Mouse (Mus musculus) MEL (cell line): ENCODE measurements at regions not wholly inside any gene's neighbourhood (a gene's known extent, or its start where the extent isn't known, plus 50 kb on each side); places are given as distances from the start of the nearest gene placed in this dataset.

ENCODE experiments used
- CHD1 ChIP-seq: IDR thresholded peaks from 2 replicates; pipeline ENCODE4 v1.6.1; 2012; ENCODE audit warnings: low read depth, mild to moderate bottlenecking, inconsistent platforms, low read length, improper control_type of control experiment
- CTCF ChIP-seq, 3 experiments: IDR thresholded peaks in 2 of 3; conservative IDR thresholded peaks in 1 of 3; 2 replicates each; pipeline ENCODE4 v1.5.1; 2011 to 2012; ENCODE audit warnings: low read length in 3 of 3, low read depth in 2 of 3, mild to moderate bottlenecking in 2 of 3, improper control_type of control experiment in 1 of 3, inconsistent platforms in 1 of 3, mixed read lengths in 1 of 3, moderate library complexity in 1 of 3; ENCODE audit not compliant: control insufficient read depth in 1 of 3, insufficient read depth in 1 of 3, poor library complexity in 1 of 3, severe bottlenecking in 1 of 3
- ETS1 ChIP-seq: IDR thresholded peaks from 2 replicates; pipeline ENCODE4 v1.6.1; 2012; ENCODE audit warnings: low read depth, mild to moderate bottlenecking, inconsistent platforms, low read length, improper control_type of control experiment, moderate library complexity
- HCFC1 ChIP-seq: IDR thresholded peaks from 2 replicates; pipeline ENCODE4 v1.6.1; 2012; ENCODE audit warnings: low read depth, mild to moderate bottlenecking, inconsistent platforms, low read length, improper control_type of control experiment, moderate library complexity
- MXI1 ChIP-seq: IDR thresholded peaks from 2 replicates; pipeline ENCODE4 v1.6.1; 2011; ENCODE audit warnings: mild to moderate bottlenecking, low read depth, low read length, improper control_type of control experiment
- POLR2A ChIP-seq, 2 experiments: IDR thresholded peaks; 2 replicates each; pipeline ENCODE4 v1.6.1; 2011 to 2012; ENCODE audit warnings: low read length in 2 of 2, mild to moderate bottlenecking in 2 of 2, control low read depth in 1 of 2, improper control_type of control experiment in 1 of 2, low read depth in 1 of 2, moderate library complexity in 1 of 2; ENCODE audit not compliant: control insufficient read depth in 1 of 2, insufficient read depth in 1 of 2, poor library complexity in 1 of 2
- POLR2AphosphoS2 ChIP-seq: IDR thresholded peaks from 2 replicates; pipeline ENCODE4 v1.6.1; 2011; ENCODE audit warnings: low read length, improper control_type of control experiment
- SMC3 ChIP-seq: IDR thresholded peaks from 2 replicates; pipeline ENCODE4 v1.6.1; 2011; ENCODE audit warnings: low read depth, low read length, improper control_type of control experiment

DNA sequence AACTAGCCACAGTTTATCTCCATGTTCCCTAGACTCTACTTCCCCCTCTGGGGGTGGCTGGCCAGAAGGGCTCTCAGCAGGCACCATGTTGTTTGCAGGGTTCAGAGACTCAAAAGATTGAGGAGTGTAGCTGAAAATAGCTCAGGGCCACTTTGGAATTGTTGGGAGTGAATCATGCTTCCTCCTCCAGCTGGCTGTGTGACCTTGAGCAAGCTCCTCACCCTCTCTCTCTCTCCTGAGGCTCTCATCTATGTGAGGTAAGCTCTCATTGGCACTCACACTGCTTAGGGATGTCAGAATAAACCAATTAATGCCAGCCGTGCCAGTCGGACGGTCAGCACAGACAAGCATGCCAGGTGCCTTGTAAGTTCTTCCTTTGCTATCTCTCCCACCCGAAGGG lies 228.0 kb downstream of the Sipa1l2 start:
- no peak for TF ChIP-seq SMC3
- no peak for TF ChIP-seq CTCF (IDR thresholded peaks at IDR 0.05 in 2 of 3, conservative IDR thresholded peaks at IDR 0.05 in 1 of 3; ENCODE audit: control insufficient read depth in 1 of 3, insufficient read depth in 1 of 3, low read depth in 2 of 3, low read length in 3 of 3, poor library complexity in 1 of 3, severe bottlenecking in 1 of 3)
- TF ChIP-seq ETS1, result no peak
- no peak for TF ChIP-seq POLR2A (IDR thresholded peaks at IDR 0.05; ENCODE audit: control insufficient read depth in 1 of 2, insufficient read depth in 1 of 2, low read depth in 1 of 2, low read length in 2 of 2, poor library complexity in 1 of 2)
- TF ChIP-seq POLR2AphosphoS2, result no peak
- no peak for TF ChIP-seq CHD1
- TF ChIP-seq MXI1, result no peak
- no peak for TF ChIP-seq HCFC1
